Mouse (Mus musculus): ENCODE measurements around the gene Cytl1.

The Cytl1 gene

DNA sequence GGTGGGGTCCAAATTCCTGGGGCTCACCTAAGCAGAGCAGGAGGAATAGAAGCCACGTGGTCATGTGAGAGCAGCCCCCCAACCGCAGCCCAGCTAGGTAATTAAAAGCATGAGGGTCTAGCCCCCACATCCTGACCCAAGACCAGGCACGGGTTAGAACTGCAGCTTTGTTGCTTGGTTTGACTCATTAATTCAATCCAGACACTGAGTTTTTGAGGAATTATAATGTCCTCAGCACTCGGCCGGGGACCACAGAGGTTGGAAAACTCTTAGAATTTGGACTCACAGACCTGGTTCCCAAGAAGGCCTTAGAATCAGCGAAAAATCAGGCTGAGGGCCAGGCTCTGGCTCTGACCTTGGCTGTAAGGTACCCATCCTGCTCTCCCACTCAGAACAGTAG is 35.6 kb downstream of the Cytl1 start:
- no peak for DNase-seq

- no peak for DNase-seq
These were observed 38.7 kb downstream of the Cytl1 start for GRCm38 (mm10) chr5:37774011-37774410.

DNA sequence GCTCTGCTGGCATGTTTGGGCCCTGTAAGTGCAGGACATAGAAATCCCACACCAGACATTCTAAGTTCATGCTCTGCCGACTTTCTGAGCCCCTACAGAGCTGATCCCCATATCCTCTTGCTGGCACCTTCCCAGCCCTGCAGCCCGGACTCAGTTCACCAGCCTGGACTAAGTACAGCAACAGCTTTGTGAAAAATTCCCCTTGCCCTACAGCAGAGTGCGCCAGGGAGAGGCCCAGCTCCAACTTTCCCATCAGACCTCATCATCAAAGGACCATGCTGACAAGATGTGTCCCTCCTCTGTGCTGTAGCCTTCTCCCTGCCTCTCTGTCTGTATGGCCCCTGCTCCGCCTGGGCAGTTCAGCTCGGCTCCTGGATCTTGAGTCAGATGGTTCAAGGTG is 40.4 kb downstream of the Cytl1 start:
- DNase-seq, result no peak

DNA sequence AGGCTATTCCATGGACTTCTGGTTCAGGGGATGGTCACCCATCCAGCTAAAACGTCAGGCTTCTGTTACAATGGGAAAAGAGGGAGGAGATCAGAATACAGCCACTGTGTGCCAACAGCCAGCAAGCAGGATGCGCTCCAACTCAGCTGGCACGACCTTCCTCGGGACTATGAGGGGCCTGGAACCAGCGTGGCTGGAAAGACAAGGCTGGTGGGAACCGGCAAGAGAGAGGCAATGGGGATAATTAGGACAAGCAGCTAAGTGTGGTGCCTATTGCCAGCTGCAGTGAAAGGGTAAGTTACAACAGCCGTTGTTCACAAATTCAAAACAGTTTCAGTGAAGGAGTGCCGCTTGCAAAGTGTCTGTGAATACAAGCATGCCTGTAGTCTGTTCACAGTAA is 48.0 kb downstream of the Cytl1 start:
- no peak for DNase-seq

DNA sequence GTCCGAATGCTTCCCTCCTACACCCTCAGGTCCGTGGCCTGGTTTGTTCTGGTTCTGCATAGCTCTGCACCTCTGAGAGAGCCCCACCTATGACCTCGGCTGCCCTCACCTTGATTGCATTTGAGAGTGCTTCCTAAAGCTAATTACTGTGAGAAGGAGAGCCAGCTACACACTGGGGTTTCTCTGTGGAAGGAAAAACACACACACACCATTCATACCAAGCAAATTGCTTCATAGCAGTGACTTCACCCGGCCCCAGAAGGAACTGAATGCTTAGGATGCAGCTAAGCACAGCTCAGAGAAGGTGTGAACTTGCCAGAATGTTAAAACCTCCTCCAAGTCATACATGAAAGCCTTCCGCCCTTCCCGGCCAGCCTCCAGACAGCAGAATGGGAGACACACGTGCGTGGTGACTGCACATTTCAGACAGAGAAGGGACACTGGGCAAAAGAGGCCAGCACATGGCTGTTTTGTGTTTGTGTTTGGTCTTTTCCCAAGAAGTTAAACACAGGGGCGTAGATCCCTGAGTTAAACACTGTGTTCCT is 49.6 kb downstream of the Cytl1 start:
- no peak for DNase-seq

Measured in cerebellum, adult 8-10 months (tissue).